Mouse (Mus musculus): ENCODE results near the gene Prss43. TPM values are rescaled to one million over a fixed set of nuclear protein-coding genes. Genes with fewer than 3 reads are reported as not detected.
A peak's percentile ranks its signal among the peaks of the same experiment; 100 is the strongest.
"Not testable (repeated sequence)": the region's sequence is repeated elsewhere in the genome, so short reads cannot be mapped to it uniquely, and the experiment has no call there.

The Prss43 gene
- polyA plus RNA-seq, 1 experiment from 2014 or later, result not detected

DNA sequence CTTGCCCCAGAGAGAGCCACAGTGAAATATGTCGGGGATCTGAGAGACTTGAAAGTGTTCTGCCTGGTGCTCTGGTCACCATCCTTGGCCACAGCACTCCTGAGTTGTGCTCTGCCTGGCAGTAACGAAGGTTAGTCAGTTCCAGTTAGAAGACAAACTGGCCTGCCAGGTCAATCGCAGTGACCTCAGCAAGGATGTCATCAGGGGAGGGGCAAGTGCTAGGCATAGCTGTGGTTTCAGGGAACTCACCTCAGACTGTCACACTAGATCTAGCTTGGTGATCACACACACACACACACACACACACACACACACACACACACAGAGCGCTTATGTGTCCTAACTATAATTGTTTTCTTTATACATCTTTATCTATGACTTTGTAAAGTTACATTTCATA, 23.2 kb upstream of the Prss43 start:
- Histone ChIP-seq H3K4me1 (no peaks in the 10 kb centered on the region), H3K4me2 (no peak overlapping the region), H3K9ac (no peak overlapping the region), H3K9me3 (replicated peaks) (no peaks in the 10 kb centered on the region), H3K27ac (no peak overlapping the region), H3K27me3 (no peaks in the 10 kb centered on the region), H3K4me3 (replicated peaks) (no peak overlapping the region), H3K36me3 (no peaks in the 10 kb centered on the region)
- 59% methylated on average over 4 of the region's 4 CpGs for whole genome bisulfite sequencing
- no peak for ATAC-seq (replicated peaks; ENCODE audit: low FRiP score)

GRCm38 (mm10) chr9:110810051-110810450, 16.4 kb upstream of the Prss43 start:
- H3K27ac ChIP-seq, result no peak overlapping the region
- no peak overlapping the region for H3K4me2 ChIP-seq
- no peak overlapping the region for H3K4me3 ChIP-seq (replicated peaks)
- 79% methylated on average over 4 of the region's 4 CpGs for WGBS
- H3K36me3 ChIP-seq, result no peaks in the 10 kb centered on the region
- ATAC-seq (replicated peaks; ENCODE audit: low FRiP score), result no peak
- no peaks in the 10 kb centered on the region for H3K4me1 ChIP-seq
- no peak overlapping the region for H3K9ac ChIP-seq
- no peaks in the 10 kb centered on the region for H3K27me3 ChIP-seq
- no peaks in the 10 kb centered on the region for H3K9me3 ChIP-seq (replicated peaks)

- Histone ChIP-seq H3K27me3 (no peaks in the 10 kb centered on the region), H3K4me3 (replicated peaks) (no peak within 1 kb of the TSS), H3K27ac (no peak within 1 kb of the TSS), H3K9me3 (replicated peaks) (no peaks in the 10 kb centered on the region), H3K4me1 (no peaks in the 10 kb centered on the region), H3K9ac (no peak within 1 kb of the TSS), H3K36me3 (no peaks in the 10 kb centered on the region), H3K4me2 (no peak within 1 kb of the TSS)
- no peak for ATAC-seq (replicated peaks; ENCODE audit: low FRiP score)
- 62% methylated on average over 18 of the region's 18 CpGs for WGBS
Observed at GRCm38 (mm10) chr9:110813789-110814188, 12.7 kb upstream of the Prss43 start, which contains the start of gene Prss44. TSS of gene Prss44 (plus strand) at chr9:110813994.

GRCm38 (mm10) chr9:110820546-110820945, 5.9 kb upstream of the Prss43 start:
- H3K27me3 ChIP-seq; H3K36me3 ChIP-seq; ATAC-seq (replicated peaks; ENCODE audit: low FRiP score); H3K4me2 ChIP-seq; H3K9ac ChIP-seq; H3K27ac ChIP-seq; H3K4me3 ChIP-seq (replicated peaks); H3K4me1 ChIP-seq; H3K9me3 ChIP-seq (replicated peaks): not testable (repeated sequence)

- WGBS, result 82% methylated on average over 7 of the region's 7 CpGs
- Histone ChIP-seq H3K9me3 (replicated peaks) (no peaks in the 10 kb centered on the region), H3K4me3 (replicated peaks) (no peak overlapping the region), H3K4me2 (no peak overlapping the region), H3K27ac (no peak overlapping the region), H3K27me3 (no peaks in the 10 kb centered on the region), H3K9ac (no peak overlapping the region), H3K4me1 (no peaks in the 10 kb centered on the region), H3K36me3 (no peaks in the 10 kb centered on the region)
- no peak for ATAC-seq (replicated peaks; ENCODE audit: low FRiP score)
Observed at GRCm38 (mm10) chr9:110821436-110821835, 5.1 kb upstream of the Prss43 start.

DNA sequence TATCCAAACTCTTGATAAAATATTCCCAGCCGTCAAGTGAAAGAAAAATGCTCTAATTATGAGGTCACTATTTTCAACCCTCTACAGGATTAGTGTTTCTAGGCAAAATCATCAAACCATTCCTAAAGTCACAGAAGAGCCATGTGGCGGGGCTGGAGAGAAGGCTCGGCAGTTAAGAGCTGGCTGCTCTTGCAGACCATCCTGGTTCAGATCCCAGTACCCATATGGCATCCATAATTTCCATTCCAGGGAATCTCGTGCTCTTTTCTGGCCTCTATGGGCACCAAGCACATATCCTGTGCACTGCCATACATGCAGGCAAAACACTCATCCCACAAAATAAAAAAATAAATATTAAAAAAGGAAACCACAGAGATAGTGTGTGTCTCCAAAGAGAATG, 1.1 kb upstream of the Prss43 start:
- H3K36me3 ChIP-seq, result no peaks in the 10 kb centered on the region
- no peak overlapping the region for H3K4me3 ChIP-seq (replicated peaks)
- H3K9ac ChIP-seq, result no peak overlapping the region
- WGBS, result 86% methylated on average over 4 of the region's 4 CpGs
- H3K27me3 ChIP-seq, result 0 out of 2 replicates have a peak, but pooled peaks cover 3% of the 10 kb centered on the region
- no peak overlapping the region for H3K27ac ChIP-seq
- no peak for ATAC-seq (replicated peaks; ENCODE audit: low FRiP score)
- H3K9me3 ChIP-seq (replicated peaks), result no peaks in the 10 kb centered on the region
- no peaks in the 10 kb centered on the region for H3K4me1 ChIP-seq
- H3K4me2 ChIP-seq, result no peak overlapping the region

GRCm38 (mm10) chr9:110825832-110826231, 658 bp upstream of the Prss43 start:
- whole genome bisulfite sequencing, result 73% methylated on average over 7 of the region's 7 CpGs
- no peaks in the 10 kb centered on the region for H3K36me3 ChIP-seq
- 0 out of 2 replicates have a peak, but pooled peaks cover 3% of the 10 kb centered on the region for H3K27me3 ChIP-seq
- H3K4me3 ChIP-seq (replicated peaks), result no peak overlapping the region
- H3K9me3 ChIP-seq (replicated peaks), result no peaks in the 10 kb centered on the region
- H3K4me2 ChIP-seq, result no peak overlapping the region
- no peaks in the 10 kb centered on the region for H3K4me1 ChIP-seq
- H3K27ac ChIP-seq, result no peak overlapping the region
- H3K9ac ChIP-seq, result no peak overlapping the region
- ATAC-seq (replicated peaks; ENCODE audit: low FRiP score), result no peak

DNA sequence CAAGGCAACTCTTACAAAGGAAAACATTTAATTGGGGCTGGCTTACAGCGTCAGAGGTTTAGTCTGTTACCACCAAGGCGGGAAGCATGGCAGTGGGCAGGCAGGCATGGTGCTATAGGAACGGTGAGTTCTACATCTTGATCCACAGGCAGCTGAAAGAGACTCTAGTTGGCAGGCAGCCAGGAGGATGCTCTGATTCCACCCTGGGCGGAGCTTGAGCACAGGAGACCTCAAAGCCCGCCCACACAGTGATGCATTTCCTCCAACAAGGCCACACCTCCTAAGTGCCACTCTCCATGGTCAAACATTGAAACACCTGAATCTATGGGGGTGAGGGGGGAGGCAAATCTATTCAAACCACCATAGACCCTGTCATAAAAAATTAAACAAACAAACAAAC, 6.5 kb downstream of the Prss43 start:
- Histone ChIP-seq H3K4me2 (no peak overlapping the region), H3K4me1 (no peaks in the 10 kb centered on the region), H3K27me3 (no peaks in the 10 kb centered on the region), H3K9ac (no peak overlapping the region), H3K9me3 (replicated peaks) (no peaks in the 10 kb centered on the region), H3K36me3 (no peaks in the 10 kb centered on the region), H3K27ac (no peak overlapping the region), H3K4me3 (replicated peaks) (no peak overlapping the region)
- ATAC-seq (replicated peaks; ENCODE audit: low FRiP score), result no peak
- WGBS, result 74% methylated on average over 5 of the region's 5 CpGs

DNA sequence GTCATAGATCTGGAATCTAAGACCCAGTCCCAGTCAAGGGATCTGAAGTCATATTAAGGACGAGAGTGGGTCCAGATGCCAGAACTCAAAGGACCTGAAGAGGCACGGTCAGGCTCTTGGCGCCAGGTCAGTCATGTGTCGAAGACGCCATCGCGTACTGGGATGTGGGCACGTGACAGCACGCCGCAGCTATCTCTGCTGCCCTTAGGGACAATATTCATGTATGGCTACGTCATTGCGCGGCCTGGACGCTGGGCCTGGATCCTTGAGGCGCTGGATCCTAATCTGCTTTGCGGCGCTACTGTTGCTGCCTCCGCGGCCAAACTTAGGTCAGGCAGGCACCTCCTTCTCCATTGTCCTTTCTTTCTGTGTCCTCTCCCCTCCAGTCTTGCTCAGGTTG, 7.9 kb downstream of the Prss43 start, which contains the start of gene Prss45:
Gene Prss45, plus strand, starts transcription at position 178 of the 400 bp plus-strand sequence.
- Histone ChIP-seq H3K9ac (no peak within 1 kb of the TSS), H3K27me3 (no peaks in the 10 kb centered on the region), H3K9me3 (replicated peaks) (no peaks in the 10 kb centered on the region), H3K4me3 (replicated peaks) (no peak within 1 kb of the TSS), H3K4me2 (peak within 1 kb of the TSS; percentile 25; the same call in 1 of the 2 replicates), H3K4me1 (no peaks in the 10 kb centered on the region), H3K36me3 (no peaks in the 10 kb centered on the region), H3K27ac (no peak within 1 kb of the TSS)
- 89% methylated on average over 19 of the region's 19 CpGs for WGBS
- no peak for ATAC-seq (replicated peaks; ENCODE audit: low FRiP score)

DNA sequence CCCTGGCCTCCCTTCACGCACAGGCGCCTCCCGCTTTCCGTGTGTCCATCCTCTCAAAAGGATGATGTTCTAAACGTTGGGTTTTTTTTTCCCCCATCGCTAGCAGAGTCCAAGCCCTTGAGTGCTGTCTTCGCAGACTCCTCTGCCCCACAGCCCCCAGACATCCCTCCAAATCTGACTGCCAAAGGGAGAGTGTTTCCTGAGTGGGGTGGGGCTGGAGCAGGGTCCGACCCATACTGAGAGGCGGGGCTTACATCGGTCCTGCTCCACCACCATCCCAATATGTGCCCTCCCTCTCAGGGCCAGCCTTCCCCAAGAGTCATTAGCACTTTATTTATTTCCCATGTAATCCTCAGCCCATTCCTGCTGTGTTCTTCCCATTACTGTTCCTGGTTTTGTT, 8.5 kb downstream of the Prss43 start:
- no peaks in the 10 kb centered on the region for H3K4me1 ChIP-seq
- 44% methylated on average over 10 of the region's 10 CpGs for WGBS
- no peaks in the 10 kb centered on the region for H3K36me3 ChIP-seq
- no peak overlapping the region for H3K9ac ChIP-seq
- H3K4me3 ChIP-seq (replicated peaks), result no peak overlapping the region
- no peaks in the 10 kb centered on the region for H3K9me3 ChIP-seq (replicated peaks)
- H3K27ac ChIP-seq, result no peak overlapping the region
- no peaks in the 10 kb centered on the region for H3K27me3 ChIP-seq
- no peak for ATAC-seq (replicated peaks; ENCODE audit: low FRiP score)
- peak overlapping the region; percentile 25; the same call in 1 of the 2 replicates for H3K4me2 ChIP-seq

DNA sequence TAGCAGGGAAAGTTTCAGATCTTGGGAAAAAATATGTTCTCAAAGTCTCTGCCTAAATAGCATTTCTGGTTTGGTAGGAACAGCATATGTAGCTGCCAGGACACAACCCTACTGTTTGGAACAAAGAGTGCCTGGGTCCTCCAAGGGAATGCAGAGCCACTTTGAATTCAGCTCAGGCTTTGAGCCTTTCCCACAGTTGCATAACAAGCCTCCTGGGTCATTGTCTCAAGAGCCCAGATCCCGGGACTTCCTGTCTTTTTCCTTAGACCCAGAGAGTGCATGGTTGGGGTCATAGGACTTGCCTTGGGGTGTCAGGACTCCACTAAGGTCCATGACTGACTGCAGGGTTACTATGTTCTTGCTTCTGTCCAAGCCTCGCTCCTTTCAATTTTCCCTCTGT, 9.6 kb downstream of the Prss43 start:
- no peak overlapping the region for H3K27ac ChIP-seq
- H3K9ac ChIP-seq, result no peak overlapping the region
- no peaks in the 10 kb centered on the region for H3K27me3 ChIP-seq
- no peak overlapping the region for H3K4me2 ChIP-seq
- WGBS, result 56% methylated on average over 2 of the region's 2 CpGs
- H3K9me3 ChIP-seq (replicated peaks), result no peaks in the 10 kb centered on the region
- no peak for ATAC-seq (replicated peaks; ENCODE audit: low FRiP score)
- H3K4me1 ChIP-seq, result peaks cover 4% of the 10 kb centered on the region; the same call in 1 of the 2 replicates
- no peaks in the 10 kb centered on the region for H3K36me3 ChIP-seq
- no peak overlapping the region for H3K4me3 ChIP-seq (replicated peaks)

DNA sequence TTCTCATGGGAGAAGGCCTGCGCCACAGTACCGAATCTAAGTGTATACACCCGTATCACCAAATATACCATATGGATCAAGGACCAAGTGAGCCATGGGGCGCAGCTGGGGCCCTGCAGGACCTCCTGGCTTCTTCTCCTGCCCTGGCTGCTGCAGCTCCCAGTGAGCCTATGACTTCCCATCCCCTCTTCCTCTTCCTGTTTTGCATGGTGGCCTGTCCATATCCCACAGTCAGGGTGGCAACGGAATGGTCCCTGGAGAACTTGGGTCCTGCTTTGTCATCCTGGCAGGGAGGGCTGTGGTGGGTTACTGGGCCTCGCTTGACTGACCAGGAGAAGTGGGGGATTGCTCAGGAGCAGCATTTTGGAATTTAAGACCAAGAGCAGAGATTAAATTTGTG, 14.4 kb downstream of the Prss43 start:
- Histone ChIP-seq H3K4me2 (no peak overlapping the region), H3K27ac (no peak overlapping the region), H3K4me3 (replicated peaks) (no peak overlapping the region), H3K9me3 (replicated peaks) (no peaks in the 10 kb centered on the region), H3K4me1 (peaks cover 8% of the 10 kb centered on the region; the same call in 1 of the 2 replicates), H3K9ac (no peak overlapping the region), H3K36me3 (no peaks in the 10 kb centered on the region), H3K27me3 (no peaks in the 10 kb centered on the region)
- ATAC-seq (replicated peaks; ENCODE audit: low FRiP score), result no peak
- 80% methylated on average over 6 of the region's 6 CpGs for WGBS

- no peak overlapping the region for H3K4me2 ChIP-seq
- peaks cover 8% of the 10 kb centered on the region; the same call in 1 of the 2 replicates for H3K4me1 ChIP-seq
- 40% methylated on average over 2 of the region's 2 CpGs for WGBS
- no peak for ATAC-seq (replicated peaks; ENCODE audit: low FRiP score)
- H3K27me3 ChIP-seq, result no peaks in the 10 kb centered on the region
- H3K36me3 ChIP-seq, result no peaks in the 10 kb centered on the region
- H3K4me3 ChIP-seq (replicated peaks), result no peak overlapping the region
- H3K9ac ChIP-seq, result no peak overlapping the region
- no peaks in the 10 kb centered on the region for H3K9me3 ChIP-seq (replicated peaks)
- H3K27ac ChIP-seq, result no peak overlapping the region
Observed at GRCm38 (mm10) chr9:110841438-110841837, 14.9 kb downstream of the Prss43 start.

Measured in kidney, embryonic 15.5 days (tissue).